Mouse (Mus musculus) embryo, embryonic 10.5 days (tissue): ENCODE measurements at regions not wholly inside any gene's neighbourhood (a gene's known extent, or its start where the extent isn't known, plus 50 kb on each side); places are given as distances from the start of the nearest gene placed in this dataset.
A peak's percentile ranks its signal among the peaks of the same experiment; 100 is the strongest.
"Not testable (repeated sequence)": the region's sequence is repeated elsewhere in the genome, so short reads cannot be mapped to it uniquely, and the experiment has no call there.

Source experiments
- DNase-seq: peaks from one replicate; pipeline ENCODE4 v3.0.0-alpha.2; 2015; ENCODE audit warnings: low spot score

GRCm38 (mm10) chr19:49115484-49115883 is 909.7 kb downstream of the Sorcs3 start:
- peak; percentile 6 for DNase-seq

GRCm38 (mm10) chr19:49131664-49132063 is 925.8 kb downstream of the Sorcs3 start:
- peak; percentile 3 for DNase-seq

GRCm38 (mm10) chr19:49172078-49172477 is 966.3 kb downstream of the Sorcs3 start:
- no peak for DNase-seq

GRCm38 (mm10) chr19:49207971-49208370 is 1002.1 kb downstream of the Sorcs3 start:
- DNase-seq = no peak

- DNase-seq = no peak
Observed at GRCm38 (mm10) chr19:49242601-49243000, 1036.8 kb downstream of the Sorcs3 start.

GRCm38 (mm10) chr19:49245114-49245714 is 1039.4 kb downstream of the Sorcs3 start:
- DNase-seq = no peak

- no peak for DNase-seq
Observed at GRCm38 (mm10) chr19:49264616-49265015, 1058.8 kb downstream of the Sorcs3 start.

GRCm38 (mm10) chr19:49267864-49268480 is 1062.1 kb downstream of the Sorcs3 start:
- no peak for DNase-seq

GRCm38 (mm10) chr19:49282626-49283261 is 1076.9 kb downstream of the Sorcs3 start:
- DNase-seq = peak; percentile 31

GRCm38 (mm10) chr19:49294980-49295379 is 1089.2 kb downstream of the Sorcs3 start:
- no peak for DNase-seq

- peak; percentile 24 for DNase-seq
Observed at GRCm38 (mm10) chr19:49299351-49300271, 1093.8 kb downstream of the Sorcs3 start.

- DNase-seq = no peak
Observed at GRCm38 (mm10) chr19:49301364-49302091, 1095.7 kb downstream of the Sorcs3 start.

GRCm38 (mm10) chr19:49305804-49306203 is 1100.0 kb downstream of the Sorcs3 start:
- DNase-seq = peak; percentile 26

- DNase-seq = no peak
Observed at GRCm38 (mm10) chr19:49314229-49314628, 1108.4 kb downstream of the Sorcs3 start.

- no peak for DNase-seq
Observed at GRCm38 (mm10) chr19:49359642-49360041, 1153.8 kb downstream of the Sorcs3 start.

- no peak for DNase-seq
Observed at GRCm38 (mm10) chr19:49360715-49361114, 1154.9 kb downstream of the Sorcs3 start.

GRCm38 (mm10) chr19:49361116-49361515 is 1155.3 kb downstream of the Sorcs3 start:
- DNase-seq = not testable (repeated sequence)

GRCm38 (mm10) chr19:49372921-49373320 is 1167.1 kb downstream of the Sorcs3 start:
- no peak for DNase-seq

GRCm38 (mm10) chr19:49374295-49374694 is 1168.5 kb downstream of the Sorcs3 start:
- DNase-seq = no peak

- DNase-seq = no peak
Observed at GRCm38 (mm10) chr19:49374926-49375325, 1169.1 kb downstream of the Sorcs3 start.

- no peak for DNase-seq
Observed at GRCm38 (mm10) chr19:49375754-49376619, 1170.2 kb downstream of the Sorcs3 start.
